Mouse (Mus musculus): ENCODE results near the gene Aars.

GRCm38 (mm10) chr8:111032916-111033315 lies at the start of gene Aars:
- no peak for TF ChIP-seq CTCF (IDR thresholded peaks at IDR 0.05; ENCODE audit: low read depth)
- no peak for TF ChIP-seq EP300 (IDR thresholded peaks at IDR 0.05; ENCODE audit: low read depth)

Measured in heart, postnatal 0 days (tissue).